Mouse (Mus musculus): ENCODE data around the gene Aff3. TPM values are rescaled to one million over a fixed set of nuclear protein-coding genes. Genes with fewer than 3 reads are reported as not detected.

Gene Aff3
- polyA plus RNA-seq, 1 experiment from 2014 or later, result 1.5 TPM

- Histone ChIP-seq H3K4me2 (no peak overlapping the region), H3K4me3 (no peak overlapping the region), H3K27me3 (replicated peaks) (no peaks in the 10 kb centered on the region), H3K9ac (no peak overlapping the region), H3K4me1 (0 out of 2 replicates have a peak, but pooled peaks cover 10% of the 10 kb centered on the region), H3K9me3 (replicated peaks) (no peaks in the 10 kb centered on the region), H3K36me3 (no peaks in the 10 kb centered on the region), H3K27ac (no peak overlapping the region)
- ATAC-seq, result no peak
- 59% methylated on average over 5 of the region's 5 CpGs for WGBS (ENCODE audit: insufficient replicate concordance)
These were observed 6.3 kb upstream of the Aff3 start for GRCm38 (mm10) chr1:38671019-38671418.

GRCm38 (mm10) chr1:38668327-38668726 lies 3.6 kb upstream of the Aff3 start:
- Histone ChIP-seq H3K4me2 (no peak overlapping the region), H3K4me1 (peaks cover 16% of the 10 kb centered on the region; the same call in 1 of the 2 replicates), H3K9me3 (replicated peaks) (no peaks in the 10 kb centered on the region), H3K27ac (no peak overlapping the region), H3K27me3 (replicated peaks) (no peaks in the 10 kb centered on the region), H3K9ac (no peak overlapping the region), H3K4me3 (no peak overlapping the region), H3K36me3 (no peaks in the 10 kb centered on the region)
- 59% methylated on average over 10 of the region's 10 CpGs for WGBS (ENCODE audit: insufficient replicate concordance)
- no peak for ATAC-seq

- Histone ChIP-seq H3K27ac (no peak overlapping the region), H3K9ac (no peak overlapping the region), H3K4me1 (peaks cover 16% of the 10 kb centered on the region; the same call in 1 of the 2 replicates), H3K27me3 (replicated peaks) (no peaks in the 10 kb centered on the region), H3K4me2 (no peak overlapping the region), H3K9me3 (replicated peaks) (no peaks in the 10 kb centered on the region), H3K4me3 (no peak overlapping the region), H3K36me3 (no peaks in the 10 kb centered on the region)
- WGBS (ENCODE audit: insufficient replicate concordance), result 51% methylated on average over 9 of the region's 9 CpGs
- no peak for ATAC-seq
These were observed 3.1 kb upstream of the Aff3 start for GRCm38 (mm10) chr1:38667892-38668291.

GRCm38 (mm10) chr1:38666766-38667118 lies 2.0 kb upstream of the Aff3 start:
- no peak overlapping the region for H3K9ac ChIP-seq
- H3K4me1 ChIP-seq, result peaks cover 16% of the 10 kb centered on the region; the same call in 1 of the 2 replicates
- no peak overlapping the region for H3K27ac ChIP-seq
- H3K27me3 ChIP-seq (replicated peaks), result no peaks in the 10 kb centered on the region
- WGBS (ENCODE audit: insufficient replicate concordance), result 77% methylated on average over 10 of the region's 10 CpGs
- no peak overlapping the region for H3K4me2 ChIP-seq
- ATAC-seq, result no peak
- no peaks in the 10 kb centered on the region for H3K9me3 ChIP-seq (replicated peaks)
- H3K36me3 ChIP-seq, result no peaks in the 10 kb centered on the region
- no peak overlapping the region for H3K4me3 ChIP-seq

- no peak overlapping the region for H3K4me3 ChIP-seq
- H3K9me3 ChIP-seq (replicated peaks), result no peaks in the 10 kb centered on the region
- H3K36me3 ChIP-seq, result no peaks in the 10 kb centered on the region
- no peak overlapping the region for H3K4me2 ChIP-seq
- no peak for ATAC-seq
- H3K27ac ChIP-seq, result no peak overlapping the region
- 48% methylated on average over 5 of the region's 5 CpGs for WGBS (ENCODE audit: insufficient replicate concordance)
- H3K9ac ChIP-seq, result no peak overlapping the region
- no peaks in the 10 kb centered on the region for H3K27me3 ChIP-seq (replicated peaks)
- peaks cover 16% of the 10 kb centered on the region; the same call in 1 of the 2 replicates for H3K4me1 ChIP-seq
These were observed 1.5 kb upstream of the Aff3 start for GRCm38 (mm10) chr1:38666111-38666765.

- no peaks in the 10 kb centered on the region for H3K27me3 ChIP-seq (replicated peaks)
- H3K4me2 ChIP-seq, result no peak overlapping the region
- ATAC-seq, result no peak
- no peak overlapping the region for H3K4me3 ChIP-seq
- 60% methylated on average over 1 of the region's 1 CpGs for WGBS (ENCODE audit: insufficient replicate concordance)
- H3K36me3 ChIP-seq, result no peaks in the 10 kb centered on the region
- H3K4me1 ChIP-seq, result peaks cover 16% of the 10 kb centered on the region; the same call in 1 of the 2 replicates
- no peak overlapping the region for H3K9ac ChIP-seq
- H3K9me3 ChIP-seq (replicated peaks), result no peaks in the 10 kb centered on the region
- H3K27ac ChIP-seq, result no peak overlapping the region
These were observed 856 bp upstream of the Aff3 start for GRCm38 (mm10) chr1:38665611-38666010.

- Histone ChIP-seq H3K27ac (no peak overlapping the region), H3K36me3 (no peaks in the 10 kb centered on the region), H3K27me3 (replicated peaks) (no peaks in the 10 kb centered on the region), H3K4me2 (peak overlapping the region; percentile 20; the same call in 1 of the 2 replicates), H3K4me1 (peaks cover 14% of the 10 kb centered on the region; the same call in 1 of the 2 replicates), H3K4me3 (no peak overlapping the region), H3K9me3 (replicated peaks) (no peaks in the 10 kb centered on the region), H3K9ac (no peak overlapping the region)
- ATAC-seq, result no peak
- 76% methylated on average over 4 of the region's 4 CpGs for WGBS (ENCODE audit: insufficient replicate concordance)
These were observed 494 bp downstream of the Aff3 start for GRCm38 (mm10) chr1:38664261-38664660.

- WGBS (ENCODE audit: insufficient replicate concordance), result 36% methylated on average over 3 of the region's 3 CpGs
- Histone ChIP-seq H3K9ac (no peak overlapping the region), H3K4me2 (no peak overlapping the region), H3K4me3 (no peak overlapping the region), H3K27ac (no peak overlapping the region), H3K9me3 (replicated peaks) (no peaks in the 10 kb centered on the region), H3K4me1 (peaks cover 6% of the 10 kb centered on the region; the same call in 1 of the 2 replicates), H3K36me3 (no peaks in the 10 kb centered on the region), H3K27me3 (replicated peaks) (no peaks in the 10 kb centered on the region)
- no peak for ATAC-seq
These were observed 2.0 kb downstream of the Aff3 start for GRCm38 (mm10) chr1:38662616-38663193.

GRCm38 (mm10) chr1:38658933-38659553 lies 5.7 kb downstream of the Aff3 start:
- Histone ChIP-seq H3K4me2 (no peak overlapping the region), H3K9ac (no peak overlapping the region), H3K27ac (no peak overlapping the region), H3K4me1 (no peaks in the 10 kb centered on the region), H3K36me3 (no peaks in the 10 kb centered on the region), H3K9me3 (replicated peaks) (no peaks in the 10 kb centered on the region), H3K4me3 (no peak overlapping the region), H3K27me3 (replicated peaks) (no peaks in the 10 kb centered on the region)
- WGBS (ENCODE audit: insufficient replicate concordance), result 71% methylated on average over 4 of the region's 4 CpGs
- ATAC-seq, result no peak

- no peak overlapping the region for H3K4me3 ChIP-seq
- H3K27ac ChIP-seq, result no peak overlapping the region
- no peaks in the 10 kb centered on the region for H3K9me3 ChIP-seq (replicated peaks)
- 54% methylated on average over 9 of the region's 9 CpGs for WGBS (ENCODE audit: insufficient replicate concordance)
- no peak overlapping the region for H3K9ac ChIP-seq
- H3K36me3 ChIP-seq, result no peaks in the 10 kb centered on the region
- H3K27me3 ChIP-seq (replicated peaks), result no peaks in the 10 kb centered on the region
- no peak overlapping the region for H3K4me2 ChIP-seq
- H3K4me1 ChIP-seq, result no peaks in the 10 kb centered on the region
- no peak for ATAC-seq
These were observed 6.4 kb downstream of the Aff3 start for GRCm38 (mm10) chr1:38658376-38658775.

- no peaks in the 10 kb centered on the region for H3K4me1 ChIP-seq
- H3K27me3 ChIP-seq (replicated peaks), result no peaks in the 10 kb centered on the region
- H3K9me3 ChIP-seq (replicated peaks), result no peaks in the 10 kb centered on the region
- no peak overlapping the region for H3K4me3 ChIP-seq
- no peak overlapping the region for H3K27ac ChIP-seq
- no peaks in the 10 kb centered on the region for H3K36me3 ChIP-seq
- 48% methylated on average over 7 of the region's 7 CpGs for WGBS (ENCODE audit: insufficient replicate concordance)
- no peak for ATAC-seq
- no peak overlapping the region for H3K9ac ChIP-seq
- H3K4me2 ChIP-seq, result no peak overlapping the region
These were observed 7.1 kb downstream of the Aff3 start for GRCm38 (mm10) chr1:38657606-38658005.

- H3K4me2 ChIP-seq, result no peak overlapping the region
- 82% methylated on average over 5 of the region's 5 CpGs for WGBS (ENCODE audit: insufficient replicate concordance)
- no peaks in the 10 kb centered on the region for H3K27me3 ChIP-seq (replicated peaks)
- ATAC-seq, result no peak
- no peak overlapping the region for H3K4me3 ChIP-seq
- H3K9ac ChIP-seq, result no peak overlapping the region
- no peaks in the 10 kb centered on the region for H3K9me3 ChIP-seq (replicated peaks)
- H3K36me3 ChIP-seq, result no peaks in the 10 kb centered on the region
- no peak overlapping the region for H3K27ac ChIP-seq
- no peaks in the 10 kb centered on the region for H3K4me1 ChIP-seq
These were observed 9.7 kb downstream of the Aff3 start for GRCm38 (mm10) chr1:38654981-38655540.
